Mouse (Mus musculus) olfactory bulb, adult 2 months (tissue): ENCODE measurements at regions not wholly inside any gene's neighbourhood (a gene's known extent, or its start where the extent isn't known, plus 50 kb on each side); places are given as distances from the start of the nearest gene placed in this dataset.

Experiments used
- CTCF ChIP-seq: fragments of 200-500 bp; IDR thresholded peaks from 2 replicates; pipeline ENCODE4 v1.5.1; 2012; ENCODE audit warnings: low read depth, mild to moderate bottlenecking, low read length, moderate library complexity; ENCODE audit not compliant: insufficient read depth
- POLR2A ChIP-seq: fragments of 200-500 bp; IDR thresholded peaks from 2 replicates; pipeline ENCODE4 v1.6.1; 2012; ENCODE audit warnings: mild to moderate bottlenecking, low read depth, low read length, moderate library complexity; ENCODE audit not compliant: insufficient read depth

- TF ChIP-seq CTCF: no peak
- TF ChIP-seq POLR2A: no peak
Observed at GRCm38 (mm10) chr6:89045436-89045966, 143.4 kb downstream of the Tpra1 start.
